Mouse (Mus musculus): Measurements from ENCODE around the gene Ier5. TPM values are rescaled to one million over a fixed set of nuclear protein-coding genes. Genes with fewer than 3 reads are reported as not detected.

Gene Ier5
- total RNA-seq, 1 experiment, result 11.7 TPM

GRCm38 (mm10) chr1:155121977-155122939 is 22.8 kb upstream of the Ier5 start:
- H3K4me1 ChIP-seq (ENCODE audit: control insufficient read depth in 2 of 2, insufficient read depth in 2 of 2, low read length in 2 of 2, poor library complexity in 1 of 2), result no peaks in the 10 kb centered on the region
- TF ChIP-seq ZC3H11A (IDR thresholded peaks at IDR 0.05; ENCODE audit: borderline replicate concordance, low read depth, low read length) (no peak), MAFK (IDR thresholded peaks at IDR 0.05; ENCODE audit: insufficient read depth, low read depth, low read length) (no peak), CHD2 (IDR thresholded peaks at IDR 0.05; ENCODE audit: low read depth, low read length) (no peak), ZNF384 (IDR thresholded peaks at IDR 0.05; ENCODE audit: low read depth, low read length) (no peak), HCFC1 (IDR thresholded peaks at IDR 0.05; ENCODE audit: borderline replicate concordance, insufficient read depth, low read length) (no peak)
- no peaks in the 10 kb centered on the region for H3K9me3 ChIP-seq (ENCODE audit: control insufficient read depth, insufficient read depth, low read depth, low read length)
- H3K27ac ChIP-seq (ENCODE audit: insufficient read depth, low read depth, low read length, poor library complexity, severe bottlenecking), result no peak overlapping the region
- in situ Hi-C loops (cut with MboI; ENCODE audit: low sequenced_read_pairs in 2 of 2, unreplicated experiment in 2 of 2), result no loop called here
- H3K36me3 ChIP-seq (ENCODE audit: control insufficient read depth, insufficient read depth, low read length, poor library complexity, severe bottlenecking), result no peaks in the 10 kb centered on the region
- no peak for DNase-seq (ENCODE audit: low read depth, low spot score)
- no peak overlapping the region for H3K4me3 ChIP-seq (ENCODE audit: insufficient read depth in 1 of 2, low read depth in 1 of 2, low read length in 2 of 2, poor library complexity in 1 of 2, severe bottlenecking in 1 of 2)
- H3K9ac ChIP-seq (ENCODE audit: insufficient read depth, low read depth, low read length, poor library complexity, severe bottlenecking), result no peak overlapping the region

DNA sequence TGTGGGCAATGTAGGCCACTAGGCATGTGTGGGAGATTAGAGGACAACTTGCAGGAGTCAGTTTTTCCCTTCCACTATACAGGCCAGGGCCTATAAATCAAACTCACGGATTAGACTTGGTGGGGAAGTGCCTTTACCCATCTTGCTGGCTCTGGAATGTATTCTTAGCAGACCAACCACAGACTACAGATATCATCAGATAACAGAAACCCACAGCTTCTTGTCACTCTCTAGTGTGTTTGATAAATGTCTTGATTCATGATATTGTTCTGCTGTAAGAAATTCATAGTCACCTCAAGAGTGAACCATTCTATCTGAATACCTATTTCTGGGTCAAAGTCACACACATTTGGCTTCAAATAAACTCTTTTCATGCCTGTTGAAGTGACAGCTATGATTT is 20.3 kb upstream of the Ier5 start:
- in situ Hi-C loops (cut with MboI; ENCODE audit: low sequenced_read_pairs in 2 of 2, unreplicated experiment in 2 of 2), result no loop called here
- Histone ChIP-seq H3K4me3 (ENCODE audit: insufficient read depth in 1 of 2, low read depth in 1 of 2, low read length in 2 of 2, poor library complexity in 1 of 2, severe bottlenecking in 1 of 2) (no peak overlapping the region), H3K9ac (ENCODE audit: insufficient read depth, low read depth, low read length, poor library complexity, severe bottlenecking) (no peak overlapping the region), H3K27ac (ENCODE audit: insufficient read depth, low read depth, low read length, poor library complexity, severe bottlenecking) (no peak overlapping the region), H3K36me3 (ENCODE audit: control insufficient read depth, insufficient read depth, low read length, poor library complexity, severe bottlenecking) (no peaks in the 10 kb centered on the region), H3K4me1 (ENCODE audit: control insufficient read depth in 2 of 2, insufficient read depth in 2 of 2, low read length in 2 of 2, poor library complexity in 1 of 2) (no peaks in the 10 kb centered on the region), H3K9me3 (ENCODE audit: control insufficient read depth, insufficient read depth, low read depth, low read length) (no peaks in the 10 kb centered on the region)
- no peak for TF ChIP-seq CHD2 (IDR thresholded peaks at IDR 0.05; ENCODE audit: low read depth, low read length)
- no peak for TF ChIP-seq HCFC1 (IDR thresholded peaks at IDR 0.05; ENCODE audit: borderline replicate concordance, insufficient read depth, low read length)
- TF ChIP-seq MAFK (IDR thresholded peaks at IDR 0.05; ENCODE audit: insufficient read depth, low read depth, low read length), result no peak
- no peak for TF ChIP-seq ZNF384 (IDR thresholded peaks at IDR 0.05; ENCODE audit: low read depth, low read length)
- TF ChIP-seq ZC3H11A (IDR thresholded peaks at IDR 0.05; ENCODE audit: borderline replicate concordance, low read depth, low read length), result no peak
- no peak for DNase-seq (ENCODE audit: low read depth, low spot score)

DNA sequence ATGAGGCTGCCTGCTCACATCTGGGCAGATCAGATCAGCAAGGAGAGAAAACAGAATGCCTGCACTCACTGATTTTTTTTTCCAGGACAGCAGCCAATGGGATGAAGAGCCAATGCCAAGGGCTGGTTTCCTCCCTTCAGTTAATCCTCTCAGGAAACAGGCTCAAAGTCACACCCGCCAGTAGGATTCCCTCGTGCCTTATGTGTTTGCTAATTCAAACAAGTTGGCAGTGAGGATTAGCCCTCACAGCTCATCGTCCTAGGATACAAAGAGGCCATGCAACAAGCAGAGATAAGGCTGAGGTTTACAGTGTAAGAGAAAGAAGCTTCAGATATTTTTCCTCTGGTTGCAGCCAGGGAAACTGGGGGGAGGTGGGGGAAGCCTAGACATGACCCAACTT is 14.5 kb upstream of the Ier5 start:
- Histone ChIP-seq H3K27ac (ENCODE audit: insufficient read depth, low read depth, low read length, poor library complexity, severe bottlenecking) (no peak overlapping the region), H3K36me3 (ENCODE audit: control insufficient read depth, insufficient read depth, low read length, poor library complexity, severe bottlenecking) (no peaks in the 10 kb centered on the region), H3K4me1 (ENCODE audit: control insufficient read depth in 2 of 2, insufficient read depth in 2 of 2, low read length in 2 of 2, poor library complexity in 1 of 2) (peaks cover 2 to 11% of the 10 kb centered on the region in 2 experiments; a peak in 2 of 4 replicates), H3K9me3 (ENCODE audit: control insufficient read depth, insufficient read depth, low read depth, low read length) (no peaks in the 10 kb centered on the region), H3K9ac (ENCODE audit: insufficient read depth, low read depth, low read length, poor library complexity, severe bottlenecking) (no peak overlapping the region), H3K4me3 (ENCODE audit: insufficient read depth in 1 of 2, low read depth in 1 of 2, low read length in 2 of 2, poor library complexity in 1 of 2, severe bottlenecking in 1 of 2) (no peak overlapping the region)
- TF ChIP-seq MAFK (IDR thresholded peaks at IDR 0.05; ENCODE audit: insufficient read depth, low read depth, low read length) (no peak), HCFC1 (IDR thresholded peaks at IDR 0.05; ENCODE audit: borderline replicate concordance, insufficient read depth, low read length) (no peak), CHD2 (IDR thresholded peaks at IDR 0.05; ENCODE audit: low read depth, low read length) (no peak), ZNF384 (IDR thresholded peaks at IDR 0.05; ENCODE audit: low read depth, low read length) (no peak), ZC3H11A (IDR thresholded peaks at IDR 0.05; ENCODE audit: borderline replicate concordance, low read depth, low read length) (no peak)
- in situ Hi-C loops (cut with MboI; ENCODE audit: low sequenced_read_pairs in 2 of 2, unreplicated experiment in 2 of 2), result no loop called here
- no peak for DNase-seq (ENCODE audit: low read depth, low spot score)

- no peak overlapping the region for H3K4me3 ChIP-seq (ENCODE audit: insufficient read depth in 1 of 2, low read depth in 1 of 2, low read length in 2 of 2, poor library complexity in 1 of 2, severe bottlenecking in 1 of 2)
- peaks cover 2 to 11% of the 10 kb centered on the region in 2 experiments; a peak in 2 of 4 replicates for H3K4me1 ChIP-seq (ENCODE audit: control insufficient read depth in 2 of 2, insufficient read depth in 2 of 2, low read length in 2 of 2, poor library complexity in 1 of 2)
- H3K27ac ChIP-seq (ENCODE audit: insufficient read depth, low read depth, low read length, poor library complexity, severe bottlenecking), result no peak overlapping the region
- in situ Hi-C loops (cut with MboI; ENCODE audit: low sequenced_read_pairs in 2 of 2, unreplicated experiment in 2 of 2), result no loop called here
- TF ChIP-seq MAFK (IDR thresholded peaks at IDR 0.05; ENCODE audit: insufficient read depth, low read depth, low read length), result no peak
- TF ChIP-seq HCFC1 (IDR thresholded peaks at IDR 0.05; ENCODE audit: borderline replicate concordance, insufficient read depth, low read length), result no peak
- no peak for TF ChIP-seq ZNF384 (IDR thresholded peaks at IDR 0.05; ENCODE audit: low read depth, low read length)
- TF ChIP-seq ZC3H11A (IDR thresholded peaks at IDR 0.05; ENCODE audit: borderline replicate concordance, low read depth, low read length), result no peak
- TF ChIP-seq CHD2 (IDR thresholded peaks at IDR 0.05; ENCODE audit: low read depth, low read length), result no peak
- H3K9ac ChIP-seq (ENCODE audit: insufficient read depth, low read depth, low read length, poor library complexity, severe bottlenecking), result no peak overlapping the region
- DNase-seq (ENCODE audit: low read depth, low spot score), result no peak
- H3K9me3 ChIP-seq (ENCODE audit: control insufficient read depth, insufficient read depth, low read depth, low read length), result no peaks in the 10 kb centered on the region
- no peaks in the 10 kb centered on the region for H3K36me3 ChIP-seq (ENCODE audit: control insufficient read depth, insufficient read depth, low read length, poor library complexity, severe bottlenecking)
These were observed 13.4 kb upstream of the Ier5 start for GRCm38 (mm10) chr1:155112875-155113274.
